Comparison of ENCODE assay signal across 9 mouse cellular contexts in genomic region chr3:135328560-135328959, GRCm38 (mm10). TPM values are rescaled to one million over a fixed set of nuclear protein-coding genes. Genes with fewer than 3 reads are reported as not detected.
A peak's percentile ranks its signal among the peaks of the same experiment; 100 is the strongest.
DNase-seq lines count a peak whose midpoint lies in the region; ATAC-seq and TF ChIP-seq lines count a peak whose summit lies in the region.
"Had no signal": no experiment of that assay in that cellular context is flagged by ENCODE, and none has a peak within 500 bp of the region (broad histone marks: within the 10 kb centered on the region; RNA-seq: fewer than 3 reads in every experiment).

No protein-coding gene starts in this region.

- peak in 1 of 2 experiments; percentile 13 for DNase-seq in cerebellum, adult 2 months
- DNase-seq in cerebellum, adult 8-10 months = no peak
- DNase-seq in midbrain, embryonic 11.5 days (ENCODE audit: low spot score, missing footprints) = peak; percentile 95
- DNase-seq in adrenal gland, postnatal 25 days = peak; percentile 60
- peak; percentile 16 to 31 (median 30) for DNase-seq in liver, embryonic 14.5 days (ENCODE audit: low read depth in 3 of 3, low spot score in 3 of 3)
- DNase-seq in spleen, postnatal 10 days (ENCODE audit: low spot score in 2 of 2) = peak; percentile 36 to 77

- 52% methylated on average over 3 of the region's 3 CpGs for WGBS in cerebellum, adult 2 months
- WGBS in midbrain, embryonic 11.5 days = 50% methylated on average over 3 of the region's 3 CpGs
- 52% methylated on average over 3 of the region's 3 CpGs for WGBS in midbrain, embryonic 16.5 days
- 25% methylated on average over 3 of the region's 3 CpGs for WGBS in liver, embryonic 14.5 days (ENCODE audit: insufficient replicate concordance)

- 0 out of 2 replicates have a peak, but pooled peaks have one; percentile 17 for TF ChIP-seq CTCF in cerebellum, adult 2 months (IDR thresholded peaks at IDR 0.05; ENCODE audit: borderline replicate concordance, insufficient read depth, low read depth, low read length)
- peak; percentile 76 for TF ChIP-seq CTCF in liver, embryonic 14.5 days (IDR thresholded peaks at IDR 0.05; ENCODE audit: low read depth)

- no peak for TF ChIP-seq EP300 in liver, embryonic 14.5 days (IDR thresholded peaks at IDR 0.05; ENCODE audit: low read depth)

- H3K27ac ChIP-seq in cerebellum, adult 2 months (ENCODE audit: insufficient read depth, low read length) = no peak overlapping the region
- no peak overlapping the region for H3K27ac ChIP-seq in midbrain, embryonic 11.5 days (ENCODE audit: low read depth, low read length)
- H3K27ac ChIP-seq in midbrain, embryonic 16.5 days (ENCODE audit: low read length) = no peak overlapping the region
- H3K27ac ChIP-seq in liver, embryonic 14.5 days = no peak overlapping the region

- H3K27me3 ChIP-seq in cerebellum, adult 2 months (ENCODE audit: control insufficient read depth, insufficient read depth, low read length) = no peaks in the 10 kb centered on the region
- no peaks in the 10 kb centered on the region for H3K27me3 ChIP-seq in midbrain, embryonic 11.5 days (ENCODE audit: control insufficient read depth, insufficient read depth, low read length)
- no peaks in the 10 kb centered on the region; the same call in 1 of the 2 replicates for H3K27me3 ChIP-seq in midbrain, embryonic 16.5 days (ENCODE audit: control insufficient read depth, insufficient read depth, low read depth, low read length)
- H3K27me3 ChIP-seq in liver, embryonic 14.5 days (ENCODE audit: control insufficient read depth, insufficient read depth, low read length) = no peaks in the 10 kb centered on the region

- no peak for ATAC-seq in midbrain, embryonic 11.5 days (ENCODE audit: low FRiP score)
- no peak for ATAC-seq in midbrain, embryonic 16.5 days
- ATAC-seq in granulocyte monocyte progenitor cell, adult 5-6 weeks (replicated peaks; ENCODE audit: poor library complexity, severe bottlenecking) = peak; percentile 88
- ATAC-seq in liver, embryonic 14.5 days (ENCODE audit: insufficient read depth) = no peak

- H3K4me1 ChIP-seq in cerebellum, adult 2 months (ENCODE audit: control insufficient read depth, insufficient read depth, low read length) = no peaks in the 10 kb centered on the region
- H3K4me1 ChIP-seq in midbrain, embryonic 11.5 days (ENCODE audit: control insufficient read depth, insufficient read depth, low read length) = peaks cover 4% of the 10 kb centered on the region; the same call in 1 of the 2 replicates
- H3K4me1 ChIP-seq in midbrain, embryonic 16.5 days (ENCODE audit: control insufficient read depth, insufficient read depth, low read length) = no peaks in the 10 kb centered on the region
- no peaks in the 10 kb centered on the region for H3K4me1 ChIP-seq in liver, embryonic 14.5 days (replicated peaks; ENCODE audit: control insufficient read depth in 2 of 2, insufficient read depth in 2 of 2, low read length in 1 of 2)

- no peaks in the 10 kb centered on the region for H3K36me3 ChIP-seq in midbrain, embryonic 11.5 days (ENCODE audit: control insufficient read depth, insufficient read depth, low read length)
- H3K36me3 ChIP-seq in midbrain, embryonic 16.5 days (ENCODE audit: control insufficient read depth, insufficient read depth, low read length) = no peaks in the 10 kb centered on the region
- H3K36me3 ChIP-seq in liver, embryonic 14.5 days (replicated peaks; ENCODE audit: control insufficient read depth, insufficient read depth, low read depth) = no peaks in the 10 kb centered on the region

- no peak overlapping the region for H3K4me3 ChIP-seq in cerebellum, adult 2 months (replicated peaks; ENCODE audit: insufficient read depth, low read depth, low read length)
- no peak overlapping the region for H3K4me3 ChIP-seq in midbrain, embryonic 11.5 days (ENCODE audit: low read depth, low read length)
- no peak overlapping the region for H3K4me3 ChIP-seq in midbrain, embryonic 16.5 days (ENCODE audit: low read depth, low read length)
- no peak overlapping the region for H3K4me3 ChIP-seq in liver, embryonic 14.5 days (ENCODE audit: insufficient read depth in 1 of 2, low read depth in 2 of 2, low read length in 2 of 2)

- H3K9me3 ChIP-seq in midbrain, embryonic 11.5 days (ENCODE audit: control insufficient read depth, low read length) = no peaks in the 10 kb centered on the region
- no peaks in the 10 kb centered on the region for H3K9me3 ChIP-seq in midbrain, embryonic 16.5 days (replicated peaks; ENCODE audit: control insufficient read depth, low read length, poor library complexity, severe bottlenecking)
- no peaks in the 10 kb centered on the region for H3K9me3 ChIP-seq in liver, embryonic 14.5 days (ENCODE audit: control insufficient read depth, low read length)

- H3K4me2 ChIP-seq in midbrain, embryonic 11.5 days = no peak overlapping the region
- H3K4me2 ChIP-seq in midbrain, embryonic 16.5 days (ENCODE audit: low read length) = no peak overlapping the region
- H3K4me2 ChIP-seq in liver, embryonic 14.5 days (ENCODE audit: low read depth) = no peak overlapping the region

- H3K9ac ChIP-seq in midbrain, embryonic 11.5 days (ENCODE audit: low read length) = no peak overlapping the region
- H3K9ac ChIP-seq in midbrain, embryonic 16.5 days (ENCODE audit: low read depth, low read length) = no peak overlapping the region
- H3K9ac ChIP-seq in liver, embryonic 14.5 days (replicated peaks) = no peak overlapping the region

- TF ChIP-seq POLR2A in cerebellum, adult 2 months (IDR thresholded peaks at IDR 0.05; ENCODE audit: borderline replicate concordance, insufficient read depth, low read length) = no peak

RNA-seq across cellular contexts. Expression of gene Slc9b1, which starts 19.3 kb away (rescaled TPM):
- polyA plus RNA-seq in cerebellum, adult 2 months (2012; rRNA removed) = 0.87 TPM in 1 of 2 replicates, not detected in the other
- polyA plus RNA-seq in midbrain, embryonic 11.5 days (2014; fragmentation: Nextera tagmentation; extraction: Ambion mirVana) = 0.30 TPM in 1 of 2 replicates, not detected in the other
- polyA plus RNA-seq in midbrain, embryonic 16.5 days (2015; fragmentation: Nextera tagmentation; extraction: Ambion mirVana) = 0.41 TPM in 1 of 2 replicates, not detected in the other
- 1.2 TPM in 1 of 2 replicates, not detected in the other for total RNA-seq in adrenal gland, postnatal 25 days (2021)
- total RNA-seq in granulocyte monocyte progenitor cell, adult 5-6 weeks (2014; fragmentation: Nextera tagmentation) = not detected in 2 replicates
- total RNA-seq in granulocyte monocyte progenitor cell, adult 5-6 weeks (2017) = 0.22 and 0.36 TPM in 2 replicates
- 0.03 TPM in 2 replicates for polyA plus RNA-seq in liver, embryonic 14.5 days (2012; rRNA removed)
- not detected in 2 replicates for polyA plus RNA-seq in liver, embryonic 14.5 days (2014; fragmentation: Nextera tagmentation; extraction: Ambion mirVana)
- polyA plus RNA-seq: heart, embryonic 16.5 days had no signal

RNA-seq across cellular contexts. Expression of gene Slc9b2, which starts 21.1 kb away (rescaled TPM):
- 0.98 and 1.3 TPM in 2 replicates for polyA plus RNA-seq in cerebellum, adult 2 months (2012; rRNA removed)
- 1.3 and 1.9 TPM in 2 replicates for polyA plus RNA-seq in midbrain, embryonic 11.5 days (2014; fragmentation: Nextera tagmentation; extraction: Ambion mirVana)
- 1.8 and 2.9 TPM in 2 replicates for polyA plus RNA-seq in midbrain, embryonic 16.5 days (2015; fragmentation: Nextera tagmentation; extraction: Ambion mirVana)
- 0.79 and 1.0 TPM in 2 replicates for total RNA-seq in adrenal gland, postnatal 25 days (2021)
- total RNA-seq in granulocyte monocyte progenitor cell, adult 5-6 weeks (2014; fragmentation: Nextera tagmentation) = 1.1 TPM in 1 of 2 replicates, not detected in the other
- total RNA-seq in granulocyte monocyte progenitor cell, adult 5-6 weeks (2017) = not detected in 2 replicates
- 0.02 and 0.04 TPM in 2 replicates for polyA plus RNA-seq in liver, embryonic 14.5 days (2012; rRNA removed)
- polyA plus RNA-seq in liver, embryonic 14.5 days (2014; fragmentation: Nextera tagmentation; extraction: Ambion mirVana) = 0.22 and 0.40 TPM in 2 replicates

RNA-seq across cellular contexts. Expression of gene Bdh2, which starts 47.5 kb away (rescaled TPM):
- polyA plus RNA-seq in cerebellum, adult 2 months (2012; rRNA removed) = 4.1 and 4.4 TPM in 2 replicates
- polyA plus RNA-seq in midbrain, embryonic 11.5 days (2014; fragmentation: Nextera tagmentation; extraction: Ambion mirVana) = 5.7 and 6.4 TPM in 2 replicates
- 4.0 and 4.8 TPM in 2 replicates for polyA plus RNA-seq in midbrain, embryonic 16.5 days (2015; fragmentation: Nextera tagmentation; extraction: Ambion mirVana)
- total RNA-seq in adrenal gland, postnatal 25 days (2021) = 1.3 and 2.0 TPM in 2 replicates
- total RNA-seq in granulocyte monocyte progenitor cell, adult 5-6 weeks (2014; fragmentation: Nextera tagmentation) = not detected in 2 replicates
- 0.86 TPM in 1 of 2 replicates, not detected in the other for total RNA-seq in granulocyte monocyte progenitor cell, adult 5-6 weeks (2017)
- 0.14 and 0.26 TPM in 2 replicates for polyA plus RNA-seq in liver, embryonic 14.5 days (2012; rRNA removed)
- polyA plus RNA-seq in liver, embryonic 14.5 days (2014; fragmentation: Nextera tagmentation; extraction: Ambion mirVana) = 0.41 and 0.61 TPM in 2 replicates
